Mouse (Mus musculus) adrenal gland, postnatal 25 days (tissue): ENCODE measurements at regions not wholly inside any gene's neighbourhood (a gene's known extent, or its start where the extent isn't known, plus 50 kb on each side); places are given as distances from the start of the nearest gene placed in this dataset.

Experiments
- DNase-seq: peaks from one replicate; pipeline ENCODE4 v3.0.0; 2021; ENCODE audit warnings: mixed read lengths

GRCm38 (mm10) chr13:92986719-92987553 lies 142.4 kb downstream of the Mtx3 start:
- peak; percentile 81 for DNase-seq

GRCm38 (mm10) chr13:92987691-92988090 lies 143.1 kb downstream of the Mtx3 start:
- DNase-seq: peak; percentile 21

- DNase-seq: no peak
These were observed 144.0 kb downstream of the Mtx3 start for GRCm38 (mm10) chr13:92988600-92988999.

- DNase-seq: no peak
These were observed 146.0 kb downstream of the Mtx3 start for GRCm38 (mm10) chr13:92990316-92991206.
